Mouse (Mus musculus) yolk sac, embryonic 10.5 days (tissue): ENCODE data around the gene 0610010K14Rik.
A peak's percentile ranks its signal among the peaks of the same experiment; 100 is the strongest.

ENCODE experiments used
- DNase-seq: peaks from one replicate; pipeline ENCODE4 v3.0.0-alpha.2; 2017; ENCODE audit warnings: low spot score

Gene 0610010K14Rik

DNA sequence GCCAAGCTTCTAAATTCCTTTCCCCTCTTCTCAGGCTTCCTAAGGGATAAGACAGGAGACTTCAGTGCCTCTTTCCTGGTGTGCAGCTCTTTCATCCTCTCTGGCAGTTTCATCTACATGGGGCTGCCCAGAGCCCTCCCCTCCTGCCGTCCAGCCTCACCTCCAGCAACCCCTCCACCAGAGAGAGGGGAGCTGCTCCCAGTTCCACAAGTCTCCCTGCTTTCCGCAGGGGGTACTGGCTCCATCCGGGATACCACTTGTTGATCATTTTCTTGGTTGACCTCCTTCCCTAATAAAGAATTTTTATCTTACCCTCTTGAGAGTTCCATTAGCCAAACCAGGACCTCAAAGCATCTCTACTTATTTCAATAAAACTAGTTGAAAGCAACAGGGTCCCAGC is 21.6 kb downstream of the 0610010K14Rik start:
- DNase-seq: no peak

DNA sequence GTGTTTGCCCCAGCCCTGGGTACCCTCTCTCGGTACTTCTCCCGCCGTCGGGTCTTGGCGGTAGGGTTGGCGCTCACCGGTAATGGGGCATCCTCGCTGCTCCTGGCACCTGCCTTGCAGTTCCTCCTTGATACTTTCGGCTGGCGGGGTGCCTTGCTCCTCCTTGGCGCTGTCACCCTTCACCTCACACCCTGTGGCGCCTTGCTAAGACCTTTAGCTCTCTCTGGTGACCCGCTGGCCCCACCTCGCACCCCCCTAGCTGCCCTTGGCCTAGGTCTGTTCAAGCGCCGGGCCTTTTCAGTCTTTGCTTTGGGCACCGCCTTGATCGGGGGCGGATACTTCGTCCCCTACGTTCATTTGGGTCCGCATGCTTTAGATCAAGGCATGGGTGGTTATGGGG is 22.4 kb downstream of the 0610010K14Rik start:
- DNase-seq: no peak

DNA sequence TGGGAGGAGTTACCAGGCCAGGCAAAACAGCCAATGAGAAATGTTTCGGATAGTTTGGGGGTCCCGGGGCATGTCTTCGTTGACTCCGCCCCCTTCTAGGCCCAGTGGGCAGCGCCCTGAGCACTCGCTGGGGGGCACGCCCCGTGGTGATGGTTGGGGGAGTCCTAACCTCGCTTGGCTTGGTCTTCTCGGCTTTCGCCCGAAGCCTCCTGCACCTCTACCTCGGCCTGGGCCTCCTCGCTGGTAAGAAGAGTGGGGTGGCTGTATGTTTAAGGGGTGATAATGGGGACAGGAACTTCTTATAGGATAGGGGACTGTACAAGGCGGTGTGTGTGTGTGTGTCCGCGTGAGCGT is 22.9 kb downstream of the 0610010K14Rik start:
- DNase-seq: no peak

DNA sequence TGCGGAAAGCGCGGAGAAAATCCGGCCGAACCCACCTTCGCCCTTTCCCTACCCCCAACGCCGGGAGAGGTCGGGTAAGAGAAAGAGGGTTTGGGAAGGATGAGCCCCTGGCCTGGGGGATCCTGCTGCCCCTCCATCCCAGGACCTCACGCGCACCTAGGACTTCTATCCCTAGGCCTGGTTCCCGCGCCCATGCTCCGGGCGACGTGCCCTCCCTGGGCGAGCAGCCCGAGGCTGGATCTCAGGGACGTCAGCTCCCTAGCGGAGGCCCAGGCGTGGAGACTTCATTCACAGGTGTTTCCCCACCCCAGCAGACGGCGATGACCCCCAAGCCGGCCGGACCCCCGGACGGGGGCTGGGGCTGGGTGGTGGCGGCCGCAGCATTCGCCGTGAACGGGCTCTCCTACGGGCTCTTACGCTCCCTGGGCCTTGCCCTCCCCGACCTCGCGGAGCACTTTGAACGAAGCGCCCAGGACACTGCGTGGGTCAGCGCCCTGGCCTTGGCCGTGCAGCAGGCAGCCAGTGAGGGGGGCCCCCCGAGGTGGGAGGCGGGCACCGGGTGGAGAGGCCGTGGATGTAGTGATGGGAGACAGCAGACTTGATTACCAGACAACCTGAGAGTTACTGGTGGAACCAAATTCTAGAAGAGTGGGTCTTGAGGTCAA is 23.4 kb downstream of the 0610010K14Rik start:
- no peak for DNase-seq

GRCm38 (mm10) chr11:70213736-70214135 is 24.0 kb downstream of the 0610010K14Rik start:
- DNase-seq: no peak

DNA sequence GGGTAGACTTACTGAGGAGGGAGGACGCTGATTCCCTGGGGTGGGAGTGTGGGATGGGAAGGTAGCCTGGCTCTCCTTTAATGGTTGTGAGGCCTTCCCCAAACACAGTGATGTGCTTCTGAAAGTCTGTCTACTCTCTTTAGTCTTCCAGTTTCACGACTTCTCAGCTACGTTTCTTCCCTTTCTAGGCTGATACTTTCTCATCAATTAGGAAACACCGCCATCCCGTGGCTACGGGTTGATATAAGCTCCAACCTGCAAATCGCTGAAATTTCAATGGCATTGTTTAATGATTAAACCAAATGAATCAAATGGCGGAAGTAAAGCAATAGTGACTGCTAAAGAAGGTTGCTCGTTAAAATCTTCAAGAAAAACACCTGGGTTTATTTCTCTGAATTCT is 24.8 kb downstream of the 0610010K14Rik start:
- DNase-seq: peak; percentile 69

DNA sequence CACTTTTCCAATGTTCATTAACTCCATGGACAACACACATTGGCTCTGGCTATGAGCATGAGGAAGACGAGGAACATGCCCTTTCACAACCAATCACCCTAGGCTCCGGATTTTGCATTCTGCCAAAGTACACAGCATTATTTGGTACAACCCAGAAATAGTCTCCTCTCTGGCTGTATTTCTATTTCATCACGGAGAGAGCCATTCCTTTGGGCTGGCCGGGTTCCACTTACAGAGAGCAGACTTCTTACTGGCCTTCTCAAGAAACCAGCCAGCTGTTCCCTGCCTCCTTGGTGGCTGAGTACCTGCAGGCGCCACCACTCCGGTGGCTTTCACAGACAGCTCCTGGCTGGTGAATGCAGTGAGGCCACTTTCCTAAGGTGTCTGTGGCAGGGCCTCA is 25.3 kb downstream of the 0610010K14Rik start, which contains the start of gene Slc16a11:
Slc16a11 (plus strand) TSS at position 330 of the 400 bp plus-strand sequence.
- no peak for DNase-seq

GRCm38 (mm10) chr11:70211972-70212371 is 25.7 kb downstream of the 0610010K14Rik start:
- no peak for DNase-seq

DNA sequence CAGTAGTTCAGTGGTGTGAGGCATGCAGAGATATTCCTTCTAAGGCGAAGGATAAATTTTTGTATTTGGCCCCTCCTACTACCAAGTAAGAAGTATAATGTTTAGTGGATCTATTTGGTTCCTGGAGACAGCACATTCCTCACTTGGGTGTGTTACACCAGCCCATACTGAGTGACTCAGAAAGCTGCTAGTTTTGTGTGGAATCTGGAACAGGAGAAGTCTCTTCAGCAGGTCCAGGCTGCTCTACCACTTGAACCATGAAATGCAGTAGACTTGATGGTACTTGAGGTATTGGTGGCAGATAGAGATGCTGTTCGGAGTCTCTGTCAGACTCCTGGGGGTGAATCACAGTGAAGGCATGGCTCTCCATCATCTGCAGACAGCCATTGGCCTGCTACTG is 27.0 kb downstream of the 0610010K14Rik start:
- no peak for DNase-seq

DNA sequence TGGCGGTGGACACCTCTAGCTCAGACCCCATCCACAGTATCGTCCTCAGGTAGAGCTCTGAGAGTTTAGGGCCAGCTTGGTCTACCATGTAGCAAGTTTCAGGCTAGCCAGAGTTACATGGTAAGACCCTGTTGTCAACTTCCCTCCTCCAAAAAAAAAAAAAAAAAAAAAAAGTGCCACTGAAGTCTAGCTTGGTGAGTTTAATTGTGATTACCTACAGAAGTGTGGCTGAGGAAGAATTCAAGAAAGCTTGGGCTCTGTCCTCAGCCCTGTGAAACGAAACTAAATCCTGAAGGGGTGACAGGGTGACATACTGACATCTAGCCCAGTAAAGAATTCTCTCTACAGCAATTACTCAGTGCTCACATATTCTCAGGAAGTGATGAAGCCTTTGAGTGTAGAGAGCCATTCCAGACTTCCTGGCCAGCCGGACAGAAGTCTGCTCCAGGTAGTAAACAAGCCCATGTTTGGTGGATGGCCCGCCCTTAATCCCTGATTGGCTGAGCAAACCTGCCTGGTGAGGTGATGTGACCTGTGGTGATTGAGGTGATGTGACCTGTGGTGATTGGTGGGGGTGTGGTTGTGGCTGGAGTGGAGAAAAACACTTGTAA is 28.8 kb downstream of the 0610010K14Rik start:
- no peak for DNase-seq

DNA sequence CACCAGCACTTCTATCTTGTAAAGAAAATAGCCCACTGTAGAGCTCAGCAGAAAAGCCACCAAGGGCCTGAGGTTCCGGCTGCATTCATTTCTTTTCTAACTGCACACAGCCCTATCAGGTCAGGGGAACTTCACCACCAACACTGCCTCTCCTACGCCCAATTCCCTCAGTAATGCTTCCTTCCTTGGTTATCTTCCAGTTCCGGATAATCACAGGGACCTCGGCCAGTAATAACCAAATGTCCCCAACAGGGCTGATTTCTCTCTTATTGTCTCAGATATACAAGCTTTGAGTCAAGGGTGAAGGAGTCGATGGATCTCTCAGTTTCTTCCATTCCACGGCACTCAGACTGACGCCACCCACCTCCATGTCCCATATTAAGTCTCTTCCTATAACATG is 30.4 kb downstream of the 0610010K14Rik start:
- DNase-seq: no peak

DNA sequence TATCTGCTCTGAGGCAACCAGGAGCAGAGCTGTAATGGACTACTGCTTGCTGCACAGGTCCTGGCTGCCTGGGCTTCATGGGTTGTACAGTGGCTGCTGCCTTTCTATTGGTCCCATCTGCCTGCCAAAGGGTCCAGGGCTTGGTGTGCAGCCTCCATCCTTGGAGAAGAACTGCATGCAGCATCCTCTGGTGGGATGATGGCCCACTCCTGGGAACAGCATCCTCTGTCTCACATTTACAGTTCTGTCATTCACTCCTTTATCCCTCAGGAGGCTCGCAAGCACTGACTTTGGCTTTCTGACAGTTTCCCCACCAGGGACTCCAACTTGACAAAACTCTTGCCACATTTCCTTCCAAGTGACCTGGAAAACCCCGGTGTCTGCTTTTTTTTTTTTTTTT is 30.9 kb downstream of the 0610010K14Rik start:
- DNase-seq: no peak

DNA sequence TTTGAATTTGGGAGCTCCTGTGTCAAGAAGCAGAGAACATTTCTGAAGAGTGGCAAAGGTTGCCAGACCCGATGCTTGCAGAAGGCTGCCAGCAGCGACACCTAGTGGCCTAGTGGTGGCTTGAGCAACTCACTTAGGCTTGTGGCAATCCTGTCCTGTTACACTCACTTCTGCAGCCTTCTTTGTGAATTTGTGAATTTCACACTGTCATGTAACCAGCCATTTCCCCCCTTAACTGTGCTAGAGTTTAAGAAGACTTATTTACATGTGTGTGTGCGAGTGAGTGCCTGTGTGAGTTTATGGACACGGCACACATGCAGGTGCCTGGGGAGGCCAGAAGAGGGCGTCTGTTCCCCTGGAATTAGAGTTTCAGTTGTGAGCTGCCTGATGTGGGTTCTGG is 36.0 kb downstream of the 0610010K14Rik start:
- DNase-seq: peak; percentile 59

DNA sequence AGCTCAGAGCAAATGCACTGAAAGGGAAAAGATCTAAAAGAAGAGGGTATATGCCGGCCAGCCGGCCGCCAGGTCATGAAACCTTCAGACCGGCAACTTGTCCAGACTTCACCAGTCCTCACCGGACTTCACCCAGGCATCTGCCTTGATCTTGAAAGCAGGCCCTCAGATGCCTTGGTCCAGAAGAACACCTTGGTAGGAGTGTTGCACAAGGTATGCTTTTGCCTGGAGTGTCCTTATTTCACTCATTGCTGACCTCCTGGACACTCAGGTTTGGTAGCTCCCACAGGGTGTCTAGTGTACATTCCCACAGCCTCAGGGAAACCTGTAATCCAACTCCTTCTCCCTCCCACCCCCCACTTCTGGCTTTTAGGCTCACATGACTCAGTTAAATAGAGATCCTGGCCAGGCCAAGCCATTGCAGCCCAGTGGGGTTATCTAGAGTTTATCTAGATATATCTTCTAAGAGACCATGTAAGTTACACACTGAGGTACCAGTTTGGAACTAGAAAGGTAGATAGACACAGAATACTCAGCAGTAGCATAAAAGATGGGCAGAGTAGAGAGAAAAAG is 37.6 kb downstream of the 0610010K14Rik start:
- DNase-seq: no peak

- DNase-seq: no peak
Observed at GRCm38 (mm10) chr11:70199107-70199506, 38.6 kb downstream of the 0610010K14Rik start.

DNA sequence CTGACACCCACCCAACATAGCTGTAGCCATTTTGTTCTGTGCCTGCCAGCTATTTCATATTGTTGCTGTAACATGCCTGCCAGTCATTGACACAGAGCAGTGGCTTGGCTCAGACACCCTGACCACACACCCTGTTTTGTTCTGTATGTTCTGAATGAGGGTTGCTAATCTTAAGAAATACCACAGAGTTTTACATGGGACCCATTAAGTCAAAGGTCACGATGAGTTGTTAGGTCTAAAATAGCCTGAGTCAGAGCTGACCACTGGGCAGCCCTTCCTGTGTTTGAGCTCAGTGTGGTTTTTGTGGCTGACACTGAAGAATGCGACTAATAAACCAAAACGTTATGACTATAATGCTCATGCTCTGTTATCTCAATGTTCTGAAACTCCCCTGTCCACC is 39.4 kb downstream of the 0610010K14Rik start:
- no peak for DNase-seq

DNA sequence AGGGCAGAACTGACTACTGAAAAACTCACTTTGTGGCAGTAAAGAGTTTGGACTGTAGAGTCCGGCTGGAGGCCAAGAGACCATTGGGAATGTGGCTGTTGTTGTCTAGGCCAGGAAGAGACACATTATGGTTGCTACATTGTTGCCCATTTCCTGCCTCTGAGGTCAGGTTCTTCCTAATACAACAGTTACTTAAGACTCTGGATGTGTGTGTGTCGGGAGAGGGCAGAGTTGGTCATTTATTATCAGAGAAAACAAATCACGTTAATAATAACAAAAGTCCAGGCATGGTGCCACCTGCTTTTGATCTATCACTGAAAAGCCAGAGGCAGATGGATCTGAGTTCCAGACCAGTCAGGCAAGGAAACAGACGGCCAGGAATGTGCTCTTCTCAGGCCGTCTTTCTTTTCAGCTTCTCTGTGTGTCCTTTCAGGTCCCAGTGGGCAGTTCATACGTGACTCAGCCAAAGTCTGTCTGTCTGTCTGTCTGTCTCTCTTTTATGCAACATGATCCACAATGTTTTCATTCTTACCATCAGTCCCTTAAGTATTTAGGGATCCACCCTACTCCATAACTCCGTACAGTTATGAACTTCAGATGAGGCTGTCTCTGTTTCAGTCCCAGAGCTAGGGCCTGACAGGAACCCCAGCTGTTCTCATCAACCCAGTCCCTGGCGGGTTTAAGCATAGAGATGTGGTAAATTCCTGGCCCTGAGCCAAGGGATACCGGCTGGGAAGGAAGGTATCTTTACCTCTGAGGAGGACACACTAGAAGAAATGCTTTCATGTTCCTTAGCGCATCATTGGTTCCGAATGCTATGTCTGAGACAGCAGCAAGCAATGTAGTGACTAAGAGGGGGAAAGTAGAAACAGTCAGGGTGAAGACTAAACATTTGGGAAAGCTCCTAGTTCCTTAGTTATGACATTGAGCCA is 44.1 kb downstream of the 0610010K14Rik start:
- DNase-seq: no peak

- DNase-seq: no peak
Observed at GRCm38 (mm10) chr11:70192157-70192556, 45.6 kb downstream of the 0610010K14Rik start.

DNA sequence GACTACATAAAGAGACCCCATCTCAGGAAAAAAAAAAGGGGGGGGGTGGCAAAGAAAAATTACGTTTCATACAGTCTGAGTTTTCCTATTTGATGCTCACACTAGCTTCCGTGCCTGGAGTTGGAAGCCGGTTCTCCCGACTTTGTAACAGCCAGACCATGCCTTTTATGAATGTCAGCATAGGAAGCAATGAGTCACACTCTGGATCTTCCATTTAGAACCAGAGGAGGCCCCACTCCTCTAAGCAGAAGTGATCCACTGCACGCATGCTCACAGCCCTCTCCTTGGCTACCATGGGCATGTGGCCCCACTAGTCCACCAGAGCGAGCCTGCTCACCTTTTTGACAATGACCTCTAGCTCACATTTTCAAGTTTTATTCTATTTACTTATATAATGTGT is 46.5 kb downstream of the 0610010K14Rik start:
- DNase-seq: no peak

DNA sequence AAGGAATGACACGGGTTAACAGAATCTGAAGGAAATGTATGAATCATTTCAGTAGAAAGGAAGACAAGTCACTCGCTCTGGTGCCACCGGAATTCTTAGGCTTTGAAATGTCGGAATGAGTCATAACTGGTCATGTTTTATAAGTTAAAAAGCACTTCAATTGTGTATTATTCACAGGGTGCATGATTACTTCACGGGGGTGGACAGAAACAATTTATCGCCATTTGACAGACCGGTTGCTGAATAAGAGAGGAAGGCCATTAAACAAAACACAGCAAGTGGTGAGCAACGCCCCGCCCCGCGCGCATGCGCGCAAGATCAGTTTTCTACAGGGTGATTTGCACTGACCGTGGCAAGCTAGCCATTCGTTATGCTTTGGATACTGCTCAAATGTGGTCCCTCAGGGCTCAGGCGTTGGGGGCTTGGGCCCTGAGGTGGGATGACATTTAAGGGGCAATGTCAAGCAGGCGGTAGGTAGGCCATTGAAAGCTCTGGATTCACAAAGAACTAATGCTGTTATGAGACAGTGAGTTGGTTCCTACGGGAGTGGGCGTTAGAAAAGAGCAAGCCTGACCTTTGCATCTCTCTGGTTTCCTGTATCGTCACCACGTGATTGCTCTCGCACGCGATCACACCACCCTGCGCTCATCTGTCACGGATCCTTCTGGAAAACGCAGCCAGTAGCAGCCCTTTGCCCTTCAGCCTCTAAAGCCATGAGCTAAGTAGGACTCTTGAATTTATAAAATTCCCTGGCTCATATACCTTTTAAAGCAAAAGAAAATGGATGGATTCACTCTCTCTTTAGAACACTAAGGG is 48.2 kb downstream of the 0610010K14Rik start:
- DNase-seq: no peak
